In genomic region chr6:83693835-83694234, GRCm38 (mm10) we compare ENCODE assay signal across 9 mouse cellular contexts. TPM values are rescaled to one million over a fixed set of nuclear protein-coding genes. Genes with fewer than 3 reads are reported as not detected.
A peak's percentile ranks its signal among the peaks of the same experiment; 100 is the strongest.
DNase-seq lines count a peak whose midpoint lies in the region; ATAC-seq and TF ChIP-seq lines count a peak whose summit lies in the region.
"Had no signal": no experiment of that assay in that cellular context is flagged by ENCODE, and none has a peak within 500 bp of the region (broad histone marks: within the 10 kb centered on the region; RNA-seq: fewer than 3 reads in every experiment).

No protein-coding gene starts in this region.

- no peak for ATAC-seq in intestine, embryonic 14.5 days (replicated peaks; ENCODE audit: low FRiP score, low TSS enrichment, low read depth)
- no peak; the same call in 1 of the 2 replicates for ATAC-seq in intestine, embryonic 16.5 days
- no peak for ATAC-seq in G1E (ENCODE audit: extremely low read depth, insufficient number of reproducible peaks, low FRiP score, poor library complexity, severe bottlenecking)
- no peak for ATAC-seq in limb, embryonic 11.5 days (ENCODE audit: insufficient number of reproducible peaks, low FRiP score, low TSS enrichment, low read depth)

- no peak overlapping the region for H3K27ac ChIP-seq in intestine, embryonic 14.5 days (ENCODE audit: low read depth)
- no peak overlapping the region for H3K27ac ChIP-seq in intestine, embryonic 16.5 days (ENCODE audit: low read length)
- no peak overlapping the region for H3K27ac ChIP-seq in limb, embryonic 11.5 days (replicated peaks; ENCODE audit: low read depth, low read length)
- no peak overlapping the region for H3K27ac ChIP-seq in small intestine, adult 2 months (ENCODE audit: insufficient read depth, low read depth, low read length)
- H3K27ac ChIP-seq: heart, embryonic 15.5 days; neural tube, embryonic 13.5 days had no signal

- peak; percentile 81 for DNase-seq in intestine, embryonic 14.5 days (ENCODE audit: low spot score)
- DNase-seq in G1E (ENCODE audit: low spot score), result peak; percentile 68
- peak; percentile 87 for DNase-seq in embryo, embryonic 10.5 days (ENCODE audit: low spot score)
- DNase-seq in limb, embryonic 11.5 days (ENCODE audit: low spot score), result peak; percentile 83

- H3K4me3 ChIP-seq in intestine, embryonic 14.5 days (ENCODE audit: low read depth, low read length), result no peak overlapping the region
- no peak overlapping the region for H3K4me3 ChIP-seq in intestine, embryonic 16.5 days (ENCODE audit: low read length)
- H3K4me3 ChIP-seq in C2C12 (ENCODE audit: insufficient read depth, poor library complexity, severe bottlenecking), result no peak overlapping the region
- H3K4me3 ChIP-seq in G1E (ENCODE audit: low read depth, low read length), result no peak overlapping the region
- H3K4me3 ChIP-seq in limb, embryonic 11.5 days (ENCODE audit: low read depth, low read length), result no peak overlapping the region
- no peak overlapping the region for H3K4me3 ChIP-seq in small intestine, adult 2 months (ENCODE audit: low read depth, low read length)
- H3K4me3 ChIP-seq: heart, embryonic 15.5 days; neural tube, embryonic 13.5 days had no signal

- no peak overlapping the region for H3K4me2 ChIP-seq in intestine, embryonic 14.5 days (ENCODE audit: low read length)
- no peak overlapping the region for H3K4me2 ChIP-seq in intestine, embryonic 16.5 days (ENCODE audit: low read depth, low read length)
- no peak overlapping the region for H3K4me2 ChIP-seq in limb, embryonic 11.5 days (ENCODE audit: low read depth, severe bottlenecking)
- H3K4me2 ChIP-seq: heart, embryonic 15.5 days; neural tube, embryonic 13.5 days had no signal

- H3K9ac ChIP-seq in intestine, embryonic 14.5 days (ENCODE audit: low read length), result no peak overlapping the region
- no peak overlapping the region for H3K9ac ChIP-seq in intestine, embryonic 16.5 days (ENCODE audit: low read depth, low read length)
- no peak overlapping the region for H3K9ac ChIP-seq in limb, embryonic 11.5 days (ENCODE audit: low read length)
- H3K9ac ChIP-seq: heart, embryonic 15.5 days; neural tube, embryonic 13.5 days had no signal

- peaks cover 77% of the 10 kb centered on the region for H3K27me3 ChIP-seq in intestine, embryonic 14.5 days (replicated peaks; ENCODE audit: control insufficient read depth, insufficient read depth, low read length)
- peaks cover 81% of the 10 kb centered on the region for H3K27me3 ChIP-seq in intestine, embryonic 16.5 days (replicated peaks; ENCODE audit: control insufficient read depth, insufficient read depth, low read length)
- H3K27me3 ChIP-seq in C2C12 (ENCODE audit: control insufficient read depth, insufficient read depth, insufficient read length), result peaks cover 75% of the 10 kb centered on the region
- H3K27me3 ChIP-seq in G1E (ENCODE audit: insufficient read depth, low read length), result peaks cover 70% of the 10 kb centered on the region
- peaks cover 76% of the 10 kb centered on the region for H3K27me3 ChIP-seq in limb, embryonic 11.5 days (ENCODE audit: control insufficient read depth, insufficient read depth, low read length)
- H3K27me3 ChIP-seq in small intestine, adult 2 months (ENCODE audit: control insufficient read depth, insufficient read depth, low read length), result peaks cover 55% of the 10 kb centered on the region

- no peak for TF ChIP-seq POLR2A in small intestine, adult 2 months (IDR thresholded peaks at IDR 0.05; ENCODE audit: low read depth, low read length)

- TF ChIP-seq CTCF in C2C12 (IDR thresholded peaks at IDR 0.05; ENCODE audit: control insufficient read depth, insufficient read depth, insufficient read length) (peak; percentile 29), G1E (IDR thresholded peaks at IDR 0.05; ENCODE audit: low read depth, low read length) (peak; percentile 44)
- TF ChIP-seq CTCF in small intestine, adult 2 months (IDR thresholded peaks at IDR 0.05; ENCODE audit: extremely low read depth, insufficient read length, insufficient replicate concordance, low read depth, low read length), result peak; percentile 85; the same call in 1 of the 2 replicates

- no peaks in the 10 kb centered on the region for H3K4me1 ChIP-seq in intestine, embryonic 14.5 days (replicated peaks; ENCODE audit: control insufficient read depth, insufficient read depth, low read length)
- H3K4me1 ChIP-seq in intestine, embryonic 16.5 days (ENCODE audit: control insufficient read depth, insufficient read depth, low read length), result no peaks in the 10 kb centered on the region
- peaks cover 3% of the 10 kb centered on the region; the same call in 1 of the 2 replicates for H3K4me1 ChIP-seq in G1E (ENCODE audit: insufficient read depth, low read depth, low read length)
- no peaks in the 10 kb centered on the region for H3K4me1 ChIP-seq in limb, embryonic 11.5 days (ENCODE audit: control insufficient read depth, insufficient read depth, low read length)
- no peaks in the 10 kb centered on the region for H3K4me1 ChIP-seq in small intestine, adult 2 months (ENCODE audit: control insufficient read depth, insufficient read depth, insufficient read length, low read length)
- H3K4me1 ChIP-seq: neural tube, embryonic 13.5 days had no signal

- no peak overlapping the region for H3ac ChIP-seq in C2C12 (ENCODE audit: control insufficient read depth, insufficient read length, low read depth)

- no peaks in the 10 kb centered on the region for H3K9me3 ChIP-seq in intestine, embryonic 14.5 days (ENCODE audit: control insufficient read depth, low read length)
- H3K9me3 ChIP-seq in intestine, embryonic 16.5 days (ENCODE audit: control insufficient read depth, low read length), result no peaks in the 10 kb centered on the region
- H3K9me3 ChIP-seq in G1E (replicated peaks), result no peaks in the 10 kb centered on the region
- no peaks in the 10 kb centered on the region for H3K9me3 ChIP-seq in limb, embryonic 11.5 days (ENCODE audit: control insufficient read depth, low read length)
- H3K9me3 ChIP-seq: heart, embryonic 15.5 days; neural tube, embryonic 13.5 days had no signal

- H3K79me2 ChIP-seq in C2C12 (ENCODE audit: control insufficient read depth, insufficient read depth), result no peaks in the 10 kb centered on the region

- no peaks in the 10 kb centered on the region for H3K79me3 ChIP-seq in C2C12 (ENCODE audit: low read depth)

- H3K36me3 ChIP-seq in intestine, embryonic 14.5 days (ENCODE audit: control insufficient read depth, insufficient read depth, low read length), result no peaks in the 10 kb centered on the region
- H3K36me3 ChIP-seq in intestine, embryonic 16.5 days (ENCODE audit: control insufficient read depth, insufficient read depth, low read length), result no peaks in the 10 kb centered on the region
- H3K36me3 ChIP-seq in C2C12 (ENCODE audit: control insufficient read depth, insufficient read depth) (no peaks in the 10 kb centered on the region), G1E (replicated peaks) (no peaks in the 10 kb centered on the region)
- no peaks in the 10 kb centered on the region for H3K36me3 ChIP-seq in limb, embryonic 11.5 days (ENCODE audit: control insufficient read depth, insufficient read depth, low read length)
- H3K36me3 ChIP-seq in small intestine, adult 2 months (ENCODE audit: control insufficient read depth, insufficient read depth, low read length), result no peaks in the 10 kb centered on the region
- H3K36me3 ChIP-seq: heart, embryonic 15.5 days; neural tube, embryonic 13.5 days had no signal

- WGBS in intestine, embryonic 14.5 days, result 1% methylated on average over 9 of the region's 9 CpGs
- WGBS in intestine, embryonic 16.5 days, result 0% methylated on average over 9 of the region's 9 CpGs
- WGBS in limb, embryonic 11.5 days, result 0% methylated on average over 9 of the region's 9 CpGs
- 2% methylated on average over 9 of the region's 9 CpGs for WGBS in small intestine, adult 2 months

TF ChIP-seq in C2C12, 6 proteins besides CTCF, POLR2A, EP300 and RAD21 (continues in another document):
- no peak for TF ChIP-seq MYOD1 (IDR thresholded peaks at IDR 0.05; ENCODE audit: control insufficient read depth, insufficient read length, low read depth)

RNA-seq across cellular contexts. Expression of gene Cd207, which starts 16.2 kb away (rescaled TPM):
- not detected in 2 replicates for polyA plus RNA-seq in intestine, embryonic 14.5 days (2014; fragmentation: Nextera tagmentation; extraction: Ambion mirVana)
- not detected in 2 replicates for polyA plus RNA-seq in intestine, embryonic 16.5 days (2015; fragmentation: Nextera tagmentation; extraction: Ambion mirVana)
- polyA plus RNA-seq in C2C12 (2012; fragmentation: generic; extraction: Trizol) (not detected), G1E (2012) (not detected in 2 replicates)
- total RNA-seq in G1E (2014; fragmentation: Nextera tagmentation) (not detected in 2 replicates), G1E (2017) (not detected in 2 replicates)
- not detected in 2 replicates for polyA plus RNA-seq in limb, embryonic 11.5 days (2014; fragmentation: Nextera tagmentation; extraction: Ambion mirVana)
- not detected in 2 replicates for polyA plus RNA-seq in small intestine, adult 2 months (2012; rRNA removed)
- polyA plus RNA-seq: neural tube, embryonic 13.5 days had no signal

RNA-seq across cellular contexts. Expression of gene Vax2, which starts 17.2 kb away (rescaled TPM):
- polyA plus RNA-seq in intestine, embryonic 14.5 days (2014; fragmentation: Nextera tagmentation; extraction: Ambion mirVana), result not detected in 2 replicates
- polyA plus RNA-seq in intestine, embryonic 16.5 days (2015; fragmentation: Nextera tagmentation; extraction: Ambion mirVana), result not detected in 2 replicates
- polyA plus RNA-seq in C2C12 (2012; fragmentation: generic; extraction: Trizol) (1.1 TPM), G1E (2012) (not detected in 2 replicates)
- total RNA-seq in G1E (2014; fragmentation: Nextera tagmentation) (not detected in 2 replicates), G1E (2017) (not detected in 2 replicates)
- 1.5 and 2.7 TPM in 2 replicates for polyA plus RNA-seq in limb, embryonic 11.5 days (2014; fragmentation: Nextera tagmentation; extraction: Ambion mirVana)
- 0.15 TPM in 1 of 2 replicates, not detected in the other for polyA plus RNA-seq in small intestine, adult 2 months (2012; rRNA removed)
- polyA plus RNA-seq: heart, embryonic 15.5 days had no signal

RNA-seq across cellular contexts. Expression of gene Clec4f, which starts 37.8 kb away (rescaled TPM):
- polyA plus RNA-seq in intestine, embryonic 14.5 days (2014; fragmentation: Nextera tagmentation; extraction: Ambion mirVana), result not detected in 2 replicates
- polyA plus RNA-seq in intestine, embryonic 16.5 days (2015; fragmentation: Nextera tagmentation; extraction: Ambion mirVana), result 0.12 and 0.32 TPM in 2 replicates
- polyA plus RNA-seq in C2C12 (2012; fragmentation: generic; extraction: Trizol), result not detected
- not detected in 2 replicates for total RNA-seq in G1E (2014; fragmentation: Nextera tagmentation)
- 0.05 TPM in 1 of 2 replicates, not detected in the other for total RNA-seq in G1E (2017)
- not detected in 2 replicates for polyA plus RNA-seq in G1E (2012)
- not detected in 2 replicates for polyA plus RNA-seq in limb, embryonic 11.5 days (2014; fragmentation: Nextera tagmentation; extraction: Ambion mirVana)
- not detected in 2 replicates for polyA plus RNA-seq in small intestine, adult 2 months (2012; rRNA removed)
- polyA plus RNA-seq: neural tube, embryonic 13.5 days had no signal

RNA-seq across cellular contexts. Expression of gene Atp6v1b1, which starts 49.0 kb away (rescaled TPM):
- polyA plus RNA-seq in intestine, embryonic 14.5 days (2014; fragmentation: Nextera tagmentation; extraction: Ambion mirVana), result not detected in 2 replicates
- not detected in 2 replicates for polyA plus RNA-seq in intestine, embryonic 16.5 days (2015; fragmentation: Nextera tagmentation; extraction: Ambion mirVana)
- polyA plus RNA-seq in C2C12 (2012; fragmentation: generic; extraction: Trizol), result not detected
- not detected in 2 replicates for total RNA-seq in G1E (2014; fragmentation: Nextera tagmentation)
- 0.22 TPM in 1 of 2 replicates, not detected in the other for total RNA-seq in G1E (2017)
- not detected in 2 replicates for polyA plus RNA-seq in G1E (2012)
- 0.27 TPM in 1 of 2 replicates, not detected in the other for polyA plus RNA-seq in limb, embryonic 11.5 days (2014; fragmentation: Nextera tagmentation; extraction: Ambion mirVana)
- polyA plus RNA-seq in small intestine, adult 2 months (2012; rRNA removed), result not detected in 2 replicates
- polyA plus RNA-seq: heart, embryonic 15.5 days; neural tube, embryonic 13.5 days had no signal

Comparison
In these comparisons a context has a peak if more than half of its experiments do, and no peak if none do; other contexts are left out.
1. CTCF ChIP-seq: peak in every context shown above with its lines; median percentile 85 in small intestine, adult 2 months; 44 in G1E; 29 in C2C12.